Mouse (Mus musculus) ES-Bruce4 (cell line): ENCODE measurements around the gene Tbc1d23.

Experiments
- CTCF ChIP-seq: IDR thresholded peaks from one replicate; pipeline ENCODE4 v1.8.1; 2011; ENCODE audit warnings: low read depth, low read length
- EP300 ChIP-seq: IDR thresholded peaks from 2 replicates; pipeline ENCODE4 v1.6.1; 2011; ENCODE audit warnings: low read depth, low read length; ENCODE audit not compliant: insufficient read depth
- POLR2A ChIP-seq: IDR thresholded peaks from one replicate; pipeline ENCODE4 v1.8.1; 2011; ENCODE audit warnings: low read length; ENCODE audit not compliant: insufficient read depth

- TF ChIP-seq CTCF: no peak
- TF ChIP-seq EP300: no peak
- TF ChIP-seq POLR2A: no peak
Measured at GRCm38 (mm10) chr16:57226444-57226843, 4.9 kb downstream of the Tbc1d23 start.
